In the genomic region with DNA sequence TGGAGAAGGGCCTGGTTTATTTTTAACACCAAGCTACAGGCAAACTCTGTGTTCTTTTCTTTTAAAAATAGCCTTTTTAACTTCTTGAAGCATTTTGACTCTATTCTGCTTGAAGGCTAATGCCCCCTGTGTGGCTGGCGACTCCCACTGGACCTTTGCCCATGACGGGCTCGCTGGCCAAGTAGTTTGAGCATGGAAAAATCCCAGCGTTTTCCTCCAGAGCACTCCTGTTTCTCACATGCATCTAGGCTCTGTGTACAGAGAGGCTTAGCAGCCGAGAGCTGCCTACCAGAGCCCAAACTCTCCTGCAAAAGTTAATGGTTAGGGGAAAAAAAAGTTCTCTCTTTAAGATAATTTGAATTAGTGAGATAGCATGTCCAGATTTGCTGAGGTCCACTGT, we compare ENCODE assay signal across 10 mouse cellular contexts. TPM values are rescaled to one million over a fixed set of nuclear protein-coding genes. Genes with fewer than 3 reads are reported as not detected.
DNase-seq lines count a peak whose midpoint lies in the region; ATAC-seq lines count a peak whose summit lies in the region.
"Had no signal": no experiment of that assay in that cellular context is flagged by ENCODE, and none has a peak within 500 bp of the region (broad histone marks: within the 10 kb centered on the region; RNA-seq: fewer than 3 reads in every experiment).

No protein-coding gene starts in this region.

- no peaks in the 10 kb centered on the region for H3K27me3 ChIP-seq in midbrain, embryonic 14.5 days (ENCODE audit: control insufficient read depth, insufficient read depth, low read length)
- no peaks in the 10 kb centered on the region for H3K27me3 ChIP-seq in midbrain, embryonic 11.5 days (ENCODE audit: control insufficient read depth, insufficient read depth, low read length)
- no peaks in the 10 kb centered on the region for H3K27me3 ChIP-seq in heart, embryonic 10.5 days (ENCODE audit: insufficient read depth, poor library complexity, severe bottlenecking)

- H3K4me1 ChIP-seq in midbrain, embryonic 14.5 days (ENCODE audit: control insufficient read depth, insufficient read depth, low read length) = 0 out of 2 replicates have a peak, but pooled peaks cover 6% of the 10 kb centered on the region
- H3K4me1 ChIP-seq in midbrain, embryonic 11.5 days (ENCODE audit: control insufficient read depth, insufficient read depth, low read length) = no peaks in the 10 kb centered on the region
- H3K4me1 ChIP-seq in heart, embryonic 10.5 days = peaks cover 30% of the 10 kb centered on the region

- no peak overlapping the region for H3K9ac ChIP-seq in midbrain, embryonic 14.5 days (replicated peaks; ENCODE audit: low read length)
- H3K9ac ChIP-seq in midbrain, embryonic 11.5 days (ENCODE audit: low read length) = no peak overlapping the region

- 57% methylated on average over 5 of the region's 5 CpGs for WGBS in midbrain, embryonic 14.5 days
- WGBS in midbrain, embryonic 11.5 days = 64% methylated on average over 5 of the region's 5 CpGs
- WGBS in heart, embryonic 10.5 days = 61% methylated on average over 5 of the region's 5 CpGs

- H3K4me2 ChIP-seq in midbrain, embryonic 14.5 days (ENCODE audit: low read length) = no peak overlapping the region
- H3K4me2 ChIP-seq in midbrain, embryonic 11.5 days = no peak overlapping the region

- no peaks in the 10 kb centered on the region for H3K9me3 ChIP-seq in midbrain, embryonic 14.5 days (ENCODE audit: control insufficient read depth, low read length)
- H3K9me3 ChIP-seq in midbrain, embryonic 11.5 days (ENCODE audit: control insufficient read depth, low read length) = no peaks in the 10 kb centered on the region
- H3K9me3 ChIP-seq in heart, embryonic 10.5 days = no peaks in the 10 kb centered on the region

- H3K27ac ChIP-seq in midbrain, embryonic 14.5 days (replicated peaks; ENCODE audit: low read depth, low read length) = no peak overlapping the region
- H3K27ac ChIP-seq in midbrain, embryonic 11.5 days (ENCODE audit: low read depth, low read length) = no peak overlapping the region
- H3K27ac ChIP-seq in heart, embryonic 10.5 days = peak overlapping the region; percentile 49; the same call in 1 of the 2 replicates

- ATAC-seq in midbrain, embryonic 14.5 days (ENCODE audit: low FRiP score, low TSS enrichment) = no peak
- ATAC-seq in midbrain, embryonic 11.5 days (ENCODE audit: low FRiP score) = no peak
- ATAC-seq in megakaryocyte, adult 5-6 weeks (ENCODE audit: poor library complexity, severe bottlenecking) = no peak

- DNase-seq in midbrain, embryonic 14.5 days = peak; percentile 35
- no peak for DNase-seq in midbrain, embryonic 11.5 days (ENCODE audit: low spot score, missing footprints)
- DNase-seq in cerebellum, adult 9-11 months = peak; percentile 77
- no peak for DNase-seq in heart, embryonic 10.5 days (ENCODE audit: low spot score)
- peak; percentile 64 to 74 for DNase-seq in kidney, postnatal 4 days
- peak; percentile 38 to 56 for DNase-seq in lung, postnatal 4 days
- no peak for DNase-seq in thymus, postnatal 4 days

- H3K4me3 ChIP-seq in midbrain, embryonic 14.5 days (replicated peaks; ENCODE audit: low read depth, low read length) = no peak overlapping the region
- H3K4me3 ChIP-seq in midbrain, embryonic 11.5 days (ENCODE audit: low read depth, low read length) = no peak overlapping the region
- no peak overlapping the region for H3K4me3 ChIP-seq in heart, embryonic 10.5 days

- H3K36me3 ChIP-seq in midbrain, embryonic 14.5 days (ENCODE audit: control insufficient read depth, insufficient read depth, low read length) = no peaks in the 10 kb centered on the region
- no peaks in the 10 kb centered on the region for H3K36me3 ChIP-seq in midbrain, embryonic 11.5 days (ENCODE audit: control insufficient read depth, insufficient read depth, low read length)
- no peaks in the 10 kb centered on the region for H3K36me3 ChIP-seq in heart, embryonic 10.5 days

RNA-seq across cellular contexts. Expression of gene Anapc15-ps, which starts 52.7 kb away (rescaled TPM):
- polyA plus RNA-seq in midbrain, embryonic 14.5 days (2014; fragmentation: Nextera tagmentation; extraction: Ambion mirVana) = not detected in 2 replicates
- polyA plus RNA-seq in midbrain, embryonic 11.5 days (2014; fragmentation: Nextera tagmentation; extraction: Ambion mirVana) = not detected in 2 replicates
- polyA plus RNA-seq in heart, embryonic 10.5 days (2016; fragmentation: Nextera tagmentation; extraction: Ambion mirVana) = not detected in 2 replicates
- total RNA-seq in megakaryocyte, adult 5-6 weeks (2015) = 0.52 TPM in 1 of 2 replicates, not detected in the other
- total RNA-seq in megakaryocyte, adult 5-6 weeks (2017) = not detected in 2 replicates
- total RNA-seq: hematopoietic stem cell, adult 5-6 weeks had no signal
- polyA plus RNA-seq: neural tube, embryonic 14.5 days had no signal

Comparison
In these comparisons a context has a peak if more than half of its experiments do, and no peak if none do; other contexts are left out.
1. DNase-seq: peak in midbrain, embryonic 14.5 days (single experiment), cerebellum, adult 9-11 months (single experiment), kidney, postnatal 4 days (2 of 2) and lung, postnatal 4 days (2 of 2); none in midbrain, embryonic 11.5 days (single experiment), heart, embryonic 10.5 days (single experiment) and thymus, postnatal 4 days (single experiment).